Mouse (Mus musculus) limb, embryonic 11.5 days (tissue): ENCODE results near the gene Iqschfp. TPM values are rescaled to one million over a fixed set of nuclear protein-coding genes. Genes with fewer than 3 reads are reported as not detected.

Experiments used
- ATAC-seq: fragments of 200-750 bp; cut with Nextera tagmentation; 2 replicates; pipeline ENCODE4 v1.8.0; 2017; ENCODE audit warnings: low read depth; ENCODE audit not compliant: insufficient number of reproducible peaks, low FRiP score, low TSS enrichment
- DNase-seq: peaks from one replicate; pipeline ENCODE4 v3.0.0-alpha.2; 2015; ENCODE audit warnings: low spot score
- H3K27ac ChIP-seq: fragments of 300-500 bp; sonication (generic); replicated peaks from 2 replicates; pipeline ENCODE4 v1.5.1; 2014; ENCODE audit warnings: low read depth, mild to moderate bottlenecking, low read length
- H3K27me3 ChIP-seq: fragments of 300-500 bp; sonication (generic); 2 replicates; pipeline ENCODE4 v1.6.1; 2014; ENCODE audit warnings: mild to moderate bottlenecking, low read length, mixed read lengths; ENCODE audit not compliant: control insufficient read depth, insufficient read depth
- H3K36me3 ChIP-seq: fragments of 300-500 bp; sonication (generic); 2 replicates; pipeline ENCODE4 v1.6.1; 2014; ENCODE audit warnings: mild to moderate bottlenecking, low read length, moderate library complexity, mixed read lengths; ENCODE audit not compliant: control insufficient read depth, insufficient read depth
- H3K4me1 ChIP-seq: fragments of 300-500 bp; sonication (generic); 2 replicates; pipeline ENCODE4 v1.6.1; 2014; ENCODE audit warnings: low read length, mixed read lengths; ENCODE audit not compliant: control insufficient read depth, insufficient read depth
- H3K4me2 ChIP-seq: fragments of 300-500 bp; sonication (generic); 2 replicates; pipeline ENCODE4 v1.6.1; 2014; ENCODE audit warnings: low read depth, mild to moderate bottlenecking, moderate library complexity; ENCODE audit not compliant: severe bottlenecking
- H3K4me3 ChIP-seq: fragments of 300-500 bp; sonication (generic); 2 replicates; pipeline ENCODE4 v1.5.1; 2014; ENCODE audit warnings: low read depth, low read length
- H3K9ac ChIP-seq: fragments of 300-500 bp; sonication (generic); 2 replicates; pipeline ENCODE4 v1.6.1; 2014; ENCODE audit warnings: mild to moderate bottlenecking, low read length
- H3K9me3 ChIP-seq: fragments of 300-500 bp; sonication (generic); 2 replicates; pipeline ENCODE4 v1.6.1; 2016; ENCODE audit warnings: low read length; ENCODE audit not compliant: control insufficient read depth
- whole genome bisulfite sequencing: fragments of 180-500 bp; shearing (Covaris S2); extraction: QIAGEN DNeasy Blood & Tissue Kit; methylation state at CpG from one replicate; pipeline ENCODE4 v1.1.7; 2014; 5-methylcytosine and 5-hydroxymethylcytosine counted together
- polyA plus RNA-seq: library from polyadenylated mRNA; unstranded; fragments of >200 nt; fragmentation: Nextera tagmentation; extraction: Ambion mirVana; gene quantifications from 2 replicates; pipeline ENCODE4 v1.2.1, GENCODE M21; 2014

Iqschfp gene
- polyA plus RNA-seq, 1 experiment from 2014 or later: 0.56 TPM

DNA sequence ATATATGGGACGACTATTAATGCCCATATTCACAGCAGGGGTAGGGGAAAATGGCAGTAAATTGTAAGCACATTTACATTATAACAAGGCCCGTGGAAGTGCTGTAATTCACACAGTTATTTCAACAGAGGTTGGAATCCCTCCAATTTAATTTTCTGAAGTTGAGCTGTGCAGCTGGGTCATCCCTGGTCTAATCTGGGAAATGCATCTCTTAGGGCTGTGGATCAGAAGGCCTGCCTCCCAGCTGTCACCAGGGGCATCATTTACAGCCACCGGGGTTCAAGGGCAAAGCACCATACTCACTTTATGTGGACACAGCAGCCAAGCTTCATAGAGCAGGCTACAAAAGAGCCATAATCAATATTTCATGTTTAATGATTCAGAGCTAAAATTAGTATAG, 144.1 kb downstream of the Iqschfp start:
- Histone ChIP-seq H3K27me3 (no peaks in the 10 kb centered on the region), H3K27ac (no peak overlapping the region), H3K36me3 (no peaks in the 10 kb centered on the region), H3K9ac (no peak overlapping the region), H3K4me2 (no peak overlapping the region), H3K9me3 (no peaks in the 10 kb centered on the region), H3K4me3 (no peak overlapping the region), H3K4me1 (no peaks in the 10 kb centered on the region)
- 51% methylated on average over 3 of the region's 3 CpGs for WGBS
- ATAC-seq: no peak
- no peak for DNase-seq

DNA sequence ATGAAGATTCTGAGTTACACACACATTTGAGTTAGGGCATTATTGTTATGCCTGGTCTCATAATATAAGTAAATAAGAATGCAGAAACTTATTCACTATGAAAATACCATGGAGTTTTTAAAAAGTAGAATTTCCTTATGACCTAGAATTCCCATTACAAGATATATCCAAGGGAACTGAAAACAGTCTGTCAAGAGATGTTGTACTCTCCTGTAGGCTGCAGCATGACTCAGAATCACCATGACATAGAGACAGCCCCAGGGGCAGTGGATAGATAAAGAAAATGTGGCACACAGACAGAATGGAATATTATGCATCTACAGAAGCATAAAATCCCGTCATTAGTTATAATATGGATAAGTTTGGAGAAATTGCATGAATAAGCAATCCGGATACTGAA, 150.9 kb downstream of the Iqschfp start:
- Histone ChIP-seq H3K4me2 (no peak overlapping the region), H3K27ac (no peak overlapping the region), H3K27me3 (no peaks in the 10 kb centered on the region), H3K9ac (no peak overlapping the region), H3K9me3 (no peaks in the 10 kb centered on the region), H3K36me3 (no peaks in the 10 kb centered on the region), H3K4me1 (no peaks in the 10 kb centered on the region), H3K4me3 (no peak overlapping the region)
- ATAC-seq (no peak), DNase-seq (no peak)
- 95% methylated on average over 2 of the region's 2 CpGs for WGBS

DNA sequence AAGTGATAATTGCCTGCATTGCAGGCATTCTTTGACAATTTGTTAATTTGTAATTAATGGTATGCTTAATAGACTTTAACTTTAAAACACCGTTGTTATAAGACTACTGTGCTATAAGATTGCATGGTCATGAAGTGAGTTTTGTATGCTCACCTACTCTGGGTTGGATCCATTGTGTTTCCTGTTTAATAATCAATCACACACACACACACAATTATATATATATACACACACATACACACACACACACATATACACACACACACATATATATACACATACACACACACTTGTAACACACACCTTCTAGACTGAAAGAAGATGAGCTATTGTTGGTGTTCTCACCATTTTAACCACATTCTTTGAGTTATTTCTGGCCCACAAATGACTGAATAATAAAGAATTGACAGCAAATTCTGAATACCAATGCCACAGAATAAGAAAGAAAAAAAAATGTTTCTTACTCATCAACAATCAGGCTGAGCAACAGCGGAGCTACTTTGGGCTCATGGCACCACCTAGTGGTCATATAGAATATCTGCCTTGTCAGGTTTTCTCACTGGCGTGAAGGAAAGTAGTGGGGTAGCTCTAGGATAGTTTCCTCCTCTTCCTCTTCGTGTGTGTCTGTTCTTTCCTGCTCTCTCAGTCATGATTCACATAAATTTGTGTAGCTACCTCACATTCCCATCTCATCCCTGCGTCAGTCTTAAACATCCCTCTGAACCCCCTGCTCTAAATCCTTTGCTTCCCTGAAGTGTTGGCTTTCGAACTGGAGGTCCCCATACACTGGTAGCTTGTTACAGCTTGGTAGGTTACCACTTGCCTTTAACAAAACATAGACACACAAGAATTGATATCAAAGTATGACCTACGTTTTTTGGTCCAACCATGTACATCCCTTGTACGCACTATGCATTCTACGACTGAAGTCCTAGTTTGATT, 153.7 kb downstream of the Iqschfp start:
- Histone ChIP-seq H3K27me3 (no peaks in the 10 kb centered on the region), H3K4me1 (no peaks in the 10 kb centered on the region), H3K4me2 (no peak overlapping the region), H3K9me3 (no peaks in the 10 kb centered on the region), H3K4me3 (no peak overlapping the region), H3K27ac (no peak overlapping the region), H3K9ac (no peak overlapping the region), H3K36me3 (no peaks in the 10 kb centered on the region)
- DNase-seq: peak; percentile 57
- ATAC-seq: no peak
- 52% methylated on average over 9 of the region's 9 CpGs for WGBS

DNA sequence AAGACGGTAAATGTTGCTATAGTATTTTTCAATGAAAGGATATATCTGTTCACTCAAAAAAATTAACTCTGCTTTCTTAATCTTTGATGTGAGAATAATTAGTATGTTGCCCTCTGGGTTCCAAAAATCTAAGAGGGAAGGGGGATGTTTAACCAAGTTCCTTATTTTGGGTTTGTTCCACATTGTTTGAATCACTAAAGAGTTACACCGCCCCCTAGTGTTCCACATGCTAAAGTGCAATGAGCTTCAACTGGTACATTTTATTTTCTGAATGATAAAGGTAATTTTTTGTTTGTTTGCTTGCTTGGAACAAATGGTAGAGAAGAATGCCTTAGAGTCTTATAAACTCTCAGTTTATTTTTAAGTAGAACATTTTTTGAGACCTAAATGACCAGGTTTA, 161.5 kb downstream of the Iqschfp start:
- ATAC-seq: no peak
- Histone ChIP-seq H3K9ac (no peak overlapping the region), H3K4me3 (no peak overlapping the region), H3K4me1 (no peaks in the 10 kb centered on the region), H3K36me3 (no peaks in the 10 kb centered on the region), H3K4me2 (no peak overlapping the region), H3K27me3 (no peaks in the 10 kb centered on the region), H3K9me3 (no peaks in the 10 kb centered on the region), H3K27ac (no peak overlapping the region)
- WGBS: 48% methylated on average over 2 of the region's 2 CpGs
- no peak for DNase-seq

DNA sequence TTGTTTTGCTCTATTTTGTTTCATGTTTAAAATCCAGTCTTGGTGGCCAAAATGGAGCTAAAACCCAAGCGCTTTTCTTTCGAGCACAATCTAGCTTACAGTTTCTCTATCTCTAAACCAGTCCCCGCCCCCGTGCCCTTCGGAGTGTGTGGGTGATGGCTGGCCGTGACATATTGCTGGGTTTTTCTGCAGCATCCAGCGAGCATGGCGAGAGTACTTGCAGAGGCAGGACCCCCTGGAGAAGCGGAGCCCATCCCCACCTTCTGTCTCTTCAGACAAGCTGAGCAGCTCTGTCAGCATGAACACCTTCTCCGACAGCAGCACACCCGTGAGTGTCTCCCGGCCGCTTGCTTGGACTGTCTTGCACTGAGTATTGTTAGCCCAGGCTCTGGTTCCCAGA, 163.0 kb downstream of the Iqschfp start:
- Histone ChIP-seq H3K27me3 (no peaks in the 10 kb centered on the region), H3K9ac (peak overlapping the region; percentile 17; the same call in 1 of the 2 replicates), H3K36me3 (no peaks in the 10 kb centered on the region), H3K4me1 (no peaks in the 10 kb centered on the region), H3K27ac (no peak overlapping the region), H3K4me3 (no peak overlapping the region), H3K9me3 (no peaks in the 10 kb centered on the region), H3K4me2 (no peak overlapping the region)
- 57% methylated on average over 13 of the region's 13 CpGs for WGBS
- DNase-seq (no peak), ATAC-seq (no peak)

DNA sequence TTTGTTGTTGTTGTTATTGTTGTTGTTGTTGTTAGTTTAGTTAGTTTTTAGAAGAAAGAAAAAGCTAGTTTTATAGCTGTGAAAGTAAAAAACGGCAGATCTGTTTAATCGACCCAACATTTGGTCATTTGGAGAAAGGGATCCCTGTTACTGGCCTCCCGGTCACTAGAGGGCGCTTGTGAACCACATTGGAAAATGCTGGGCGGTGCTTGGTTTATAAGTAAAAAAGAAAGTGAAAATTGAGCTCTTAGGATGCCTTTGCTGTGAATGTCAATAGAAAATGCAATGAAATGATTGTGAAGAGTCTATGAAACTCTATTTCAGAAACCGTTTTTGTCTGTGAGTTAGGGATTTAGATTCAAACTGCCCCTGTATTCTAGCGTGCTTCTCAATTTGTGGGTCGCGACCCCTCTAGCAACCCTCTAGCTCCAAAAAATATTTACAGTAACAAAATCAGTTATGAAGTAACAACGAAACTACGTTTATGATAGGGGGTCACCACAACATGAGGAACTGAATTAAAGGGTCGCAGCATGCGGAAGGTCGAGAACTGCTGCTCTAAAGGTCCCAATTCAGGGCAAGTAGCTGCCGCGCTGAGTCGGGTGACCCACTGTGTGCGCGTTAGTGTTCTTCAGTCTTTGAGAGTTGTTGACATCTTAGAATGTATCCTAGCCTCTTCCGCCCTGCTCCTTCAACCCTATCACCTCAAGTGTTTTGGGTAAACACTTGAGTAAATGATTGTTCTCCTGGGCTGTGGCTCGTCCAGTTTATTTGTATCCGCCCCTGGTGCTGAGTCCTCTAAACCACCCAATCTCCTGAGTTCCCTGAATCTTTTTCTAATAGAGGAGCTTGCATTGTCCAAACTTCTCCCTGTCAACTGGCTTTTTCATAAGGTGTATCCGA, 164.6 kb downstream of the Iqschfp start:
- no peak overlapping the region; the same call in 1 of the 2 replicates for H3K4me3 ChIP-seq
- H3K36me3 ChIP-seq: no peaks in the 10 kb centered on the region
- H3K27ac ChIP-seq: no peak overlapping the region

DNA sequence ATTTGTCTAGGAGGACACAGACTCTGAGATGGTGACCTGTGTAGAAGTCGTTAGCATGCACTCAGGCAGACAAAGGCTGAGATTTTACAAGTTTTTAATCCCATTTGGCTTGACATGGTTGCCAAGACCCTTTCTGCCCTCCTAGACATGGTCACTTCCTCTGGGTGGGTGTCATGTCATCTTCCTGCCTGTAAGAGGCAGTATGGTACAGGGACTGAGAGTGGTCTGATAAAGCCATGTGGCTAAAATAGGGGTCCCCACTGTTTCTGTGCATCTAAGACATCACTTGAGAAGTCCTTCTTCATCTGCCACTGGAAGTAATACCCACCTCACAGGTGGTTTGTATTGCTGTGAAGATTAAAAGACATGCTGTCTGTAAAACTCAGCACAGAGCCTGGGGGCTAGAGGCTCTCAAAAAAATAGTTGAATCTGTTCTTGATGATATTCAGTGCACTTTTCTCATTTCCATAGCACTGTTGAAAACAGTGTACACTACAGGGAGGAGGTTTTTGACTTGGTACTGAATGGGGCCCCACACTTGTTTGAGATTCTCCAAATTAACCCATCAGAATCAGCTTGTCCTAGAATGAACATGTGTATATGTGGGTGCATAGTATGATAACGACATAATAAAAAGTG, 167.2 kb downstream of the Iqschfp start:
- H3K4me3 ChIP-seq: no peak overlapping the region
- H3K27ac ChIP-seq: no peak overlapping the region
- H3K9me3 ChIP-seq: no peaks in the 10 kb centered on the region
- ATAC-seq: no peak
- WGBS: 47% methylated on average over 2 of the region's 2 CpGs
- no peak overlapping the region for H3K4me2 ChIP-seq
- no peak overlapping the region for H3K9ac ChIP-seq
- H3K27me3 ChIP-seq: no peaks in the 10 kb centered on the region
- H3K4me1 ChIP-seq: no peaks in the 10 kb centered on the region
- no peaks in the 10 kb centered on the region for H3K36me3 ChIP-seq
- DNase-seq: peak; percentile 33

More for the DNA sequence above, 164.6 kb downstream of the Iqschfp start:
- H3K4me1 ChIP-seq: no peaks in the 10 kb centered on the region
- H3K4me2 ChIP-seq: peak overlapping the region; percentile 26
- H3K9ac ChIP-seq: no peak overlapping the region
- DNase-seq (peak; percentile 87), ATAC-seq (no peak)
- H3K9me3 ChIP-seq: no peaks in the 10 kb centered on the region
- 58% methylated on average over 23 of the region's 23 CpGs for WGBS
- H3K27me3 ChIP-seq: no peaks in the 10 kb centered on the region

DNA sequence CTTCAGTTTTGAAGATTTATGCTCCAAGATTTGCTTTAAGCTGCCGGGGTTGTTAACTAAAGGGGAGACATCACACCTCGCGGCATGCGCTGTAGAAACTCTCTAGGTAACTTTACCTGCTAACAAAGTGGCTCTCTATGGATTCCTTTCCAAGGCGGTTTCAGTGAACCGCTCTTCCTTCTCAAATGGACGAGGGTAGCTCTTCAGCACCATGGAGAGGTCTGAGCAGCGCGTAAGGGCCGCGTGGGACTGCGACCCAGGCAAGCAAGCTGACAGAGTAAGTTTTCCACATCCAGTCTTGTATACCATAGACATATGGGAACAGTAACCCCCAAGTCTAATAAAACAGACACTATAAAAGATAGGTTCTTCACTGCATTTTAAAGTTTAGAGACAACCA, 172.7 kb downstream of the Iqschfp start, which contains the start of gene Schip1:
TSS of gene Schip1 (plus strand) at position 72 of the 400 bp plus-strand sequence.
- Histone ChIP-seq H3K4me1 (no peaks in the 10 kb centered on the region), H3K9ac (no peak within 1 kb of the TSS), H3K27me3 (no peaks in the 10 kb centered on the region), H3K9me3 (no peaks in the 10 kb centered on the region), H3K27ac (no peak within 1 kb of the TSS), H3K4me2 (no peak within 1 kb of the TSS), H3K4me3 (no peak within 1 kb of the TSS), H3K36me3 (no peaks in the 10 kb centered on the region)
- WGBS: 29% methylated on average over 12 of the region's 12 CpGs
- DNase-seq: peak; percentile 85
- ATAC-seq: no peak
